9 mouse cellular contexts compared by ENCODE assay signal in the genomic region with DNA sequence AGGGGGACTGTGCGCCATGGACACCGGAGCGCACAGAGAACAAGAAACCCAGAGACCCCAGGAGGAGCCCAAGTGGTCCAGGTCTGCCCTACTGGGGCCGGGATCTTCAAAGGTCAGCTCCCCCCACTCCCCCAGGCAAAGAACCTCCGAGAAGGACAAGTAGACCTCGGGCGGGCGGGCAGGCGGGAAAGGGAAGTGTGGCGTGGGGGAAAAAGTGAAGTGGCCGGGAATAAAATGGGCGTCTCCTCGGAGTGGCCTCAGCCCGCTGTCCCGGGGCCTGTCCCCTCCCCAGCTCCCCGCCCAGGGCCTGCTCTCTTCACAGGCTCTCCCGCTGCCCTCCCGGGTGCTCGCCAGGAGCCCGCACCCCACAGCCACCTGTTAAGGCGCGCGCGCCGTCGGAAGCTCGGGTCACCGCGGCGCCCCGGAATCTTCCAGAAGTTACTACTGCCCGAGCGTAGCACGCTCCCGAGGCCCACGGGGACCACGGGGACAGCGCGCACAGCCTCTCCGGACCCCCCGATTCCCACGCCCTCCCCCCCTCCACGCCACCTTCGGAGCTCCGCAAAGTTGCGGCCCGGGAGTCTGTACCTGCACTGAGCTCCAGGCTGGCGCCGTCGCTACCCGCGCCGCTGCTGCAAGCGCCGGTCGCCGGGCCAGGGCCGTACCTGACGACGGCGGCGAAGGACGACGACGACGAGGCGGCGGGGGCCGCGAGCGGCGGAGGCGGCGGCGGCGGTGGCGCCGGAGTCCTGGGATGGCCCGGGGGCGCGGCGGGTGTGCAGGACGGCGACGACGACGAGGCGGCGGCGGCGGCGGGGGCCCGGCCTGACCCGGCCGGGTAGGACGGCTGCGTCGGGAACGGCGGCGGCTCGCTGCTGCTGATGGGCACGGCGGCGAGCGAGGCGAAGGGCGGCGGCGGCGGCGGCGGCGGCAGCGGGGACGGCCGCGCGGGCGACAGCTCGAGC. TPM values are rescaled to one million over a fixed set of nuclear protein-coding genes. Genes with fewer than 3 reads are reported as not detected.
DNase-seq lines count a peak whose midpoint lies in the region; ATAC-seq and TF ChIP-seq lines count a peak whose summit lies in the region.
"Had no signal": no experiment of that assay in that cellular context is flagged by ENCODE, and none has a peak within 500 bp of the region (broad histone marks: within the 10 kb centered on the region; RNA-seq: fewer than 3 reads in every experiment).

No protein-coding gene starts in this region.

- peaks cover 5% of the 10 kb centered on the region for H3K27me3 ChIP-seq in Patski
- peaks cover 21% of the 10 kb centered on the region for H3K27me3 ChIP-seq in embryonic facial prominence, embryonic 15.5 days
- peaks cover 10% of the 10 kb centered on the region for H3K27me3 ChIP-seq in hindbrain, embryonic 12.5 days
- peaks cover 40% of the 10 kb centered on the region for H3K27me3 ChIP-seq in liver, postnatal 0 days (ENCODE audit: insufficient read depth, low read length)
- no peaks in the 10 kb centered on the region; the same call in 1 of the 2 replicates for H3K27me3 ChIP-seq in splenic B cell, adult 2 months (ENCODE audit: control insufficient read depth, insufficient read depth, low read length, poor library complexity, severe bottlenecking)

- H3K9me3 ChIP-seq in embryonic facial prominence, embryonic 15.5 days (replicated peaks): no peaks in the 10 kb centered on the region
- H3K9me3 ChIP-seq in hindbrain, embryonic 12.5 days (replicated peaks): no peaks in the 10 kb centered on the region
- no peaks in the 10 kb centered on the region for H3K9me3 ChIP-seq in liver, postnatal 0 days (ENCODE audit: low read length)

- peak overlapping the region; percentile 94 for H3K4me2 ChIP-seq in embryonic facial prominence, embryonic 15.5 days (replicated peaks)
- H3K4me2 ChIP-seq in hindbrain, embryonic 12.5 days (replicated peaks): peak overlapping the region; percentile 80
- peak overlapping the region; percentile 91 for H3K4me2 ChIP-seq in liver, postnatal 0 days (ENCODE audit: low read depth, low read length)

- in situ Hi-C loops in Patski (cut with MboI; ENCODE audit: low pct_unique_long_range_greater_than_20kb): no loop called here

- H3K27ac ChIP-seq in embryonic facial prominence, embryonic 15.5 days (replicated peaks): no peak overlapping the region
- H3K27ac ChIP-seq in hindbrain, embryonic 12.5 days: peak overlapping the region; percentile 75
- H3K27ac ChIP-seq in liver, postnatal 0 days (ENCODE audit: low read depth): no peak overlapping the region

- peak; percentile 17 for DNase-seq in gastrocnemius, postnatal 14 days
- DNase-seq in gastrocnemius, postnatal 36 days: no peak
- no peak for DNase-seq in Patski (ENCODE audit: low read depth, low spot score)
- peak; percentile 38 for DNase-seq in liver, postnatal 0 days
- peak; percentile 21 for DNase-seq in splenic B cell, adult 2 months (ENCODE audit: low read depth, low spot score)
- DNase-seq in frontal cortex, adult 2 months (ENCODE audit: extremely low spot score in 1 of 2, low spot score in 1 of 2): no peak

- H3K36me3 ChIP-seq in embryonic facial prominence, embryonic 15.5 days: no peaks in the 10 kb centered on the region
- no peaks in the 10 kb centered on the region for H3K36me3 ChIP-seq in hindbrain, embryonic 12.5 days
- H3K36me3 ChIP-seq in liver, postnatal 0 days (replicated peaks; ENCODE audit: insufficient read depth, low read length): no peaks in the 10 kb centered on the region
- H3K36me3 ChIP-seq in splenic B cell, adult 2 months (ENCODE audit: control insufficient read depth, insufficient read depth, low read length, poor library complexity, severe bottlenecking): no peaks in the 10 kb centered on the region

- 2% methylated on average over 75 of the region's 121 CpGs for WGBS in embryonic facial prominence, embryonic 15.5 days
- WGBS in hindbrain, embryonic 12.5 days: 2% methylated on average over 67 of the region's 121 CpGs
- WGBS in liver, postnatal 0 days (ENCODE audit: insufficient replicate concordance): 2% methylated on average over 58 of the region's 121 CpGs

- POLR2A ChIA-PET in Patski (lab: Charles Lee): no interaction called here

- H3K9ac ChIP-seq in embryonic facial prominence, embryonic 15.5 days: peak overlapping the region; percentile 44
- H3K9ac ChIP-seq in hindbrain, embryonic 12.5 days: peak overlapping the region; percentile 85
- peak overlapping the region; percentile 22; the same call in 1 of the 2 replicates for H3K9ac ChIP-seq in liver, postnatal 0 days (replicated peaks)

- peaks cover 12% of the 10 kb centered on the region for H3K4me1 ChIP-seq in embryonic facial prominence, embryonic 15.5 days
- peaks cover 14% of the 10 kb centered on the region; the same call in 1 of the 2 replicates for H3K4me1 ChIP-seq in hindbrain, embryonic 12.5 days
- H3K4me1 ChIP-seq in liver, postnatal 0 days (ENCODE audit: insufficient read depth): no peaks in the 10 kb centered on the region

- CTCF ChIA-PET in Patski (lab: Charles Lee): no interaction called here

- TF ChIP-seq EP300 in liver, postnatal 0 days (IDR thresholded peaks at IDR 0.05; ENCODE audit: low read depth): no peak

- no peak for TF ChIP-seq CTCF in Patski (IDR thresholded peaks at IDR 0.05)
- TF ChIP-seq CTCF in liver, postnatal 0 days (IDR thresholded peaks at IDR 0.05; ENCODE audit: low read depth): no peak

- peak; percentile 9 for ATAC-seq in Patski
- peak; percentile 45 for ATAC-seq in embryonic facial prominence, embryonic 15.5 days (ENCODE audit: insufficient number of reproducible peaks, low FRiP score, low TSS enrichment, low read depth)
- ATAC-seq in hindbrain, embryonic 12.5 days (ENCODE audit: low FRiP score): peak; percentile 38
- ATAC-seq in liver, postnatal 0 days: peak; percentile 27; the same call in 1 of the 2 replicates

- intact Hi-C loops in gastrocnemius, postnatal 14 days (cut with DNase I; ENCODE audit: low total_unique reads): no loop called here
- intact Hi-C loops in gastrocnemius, postnatal 36 days (cut with DNase I): no loop called here

- peak overlapping the region; percentile 67 for H3K4me3 ChIP-seq in embryonic facial prominence, embryonic 15.5 days (replicated peaks)
- peak overlapping the region; percentile 74 for H3K4me3 ChIP-seq in hindbrain, embryonic 12.5 days
- peak overlapping the region; percentile 60 for H3K4me3 ChIP-seq in liver, postnatal 0 days (ENCODE audit: low read depth, low read length)

RNA-seq across cellular contexts. Expression of a gene that starts 1.4 kb away (rescaled TPM):
- total RNA-seq in gastrocnemius, postnatal 14 days (2021): under 1 TPM; 0.82 to 0.97 TPM
- total RNA-seq in gastrocnemius, postnatal 36 days (2021): under 1 TPM; 0.15 to 0.33 TPM
- 1.1 TPM for polyA plus RNA-seq in Patski (2021)
- polyA plus RNA-seq in embryonic facial prominence, embryonic 15.5 days (2015; fragmentation: Nextera tagmentation; extraction: Ambion mirVana): 2.6 and 2.7 TPM in 2 replicates
- 9.6 and 10.3 TPM in 2 replicates for polyA plus RNA-seq in hindbrain, embryonic 12.5 days (2016; fragmentation: Nextera tagmentation; extraction: Ambion mirVana)
- 0.18 and 0.25 TPM in 2 replicates for polyA plus RNA-seq in liver, postnatal 0 days (2015; fragmentation: Nextera tagmentation; extraction: Ambion mirVana)
- polyA plus RNA-seq in frontal cortex, adult 2 months (2012; rRNA removed): 3.8 TPM in 2 replicates
- total RNA-seq: MEL had no signal

Comparison
In these comparisons a context has a peak if more than half of its experiments do, and no peak if none do; other contexts are left out.
1. DNase-seq: peak in gastrocnemius, postnatal 14 days (single experiment), liver, postnatal 0 days (single experiment) and splenic B cell, adult 2 months (single experiment); none in gastrocnemius, postnatal 36 days (0 of 2), Patski (single experiment) and frontal cortex, adult 2 months (0 of 2).
2. H3K9ac ChIP-seq: peak in every context shown above with its lines; median percentile 85 in hindbrain, embryonic 12.5 days; 44 in embryonic facial prominence, embryonic 15.5 days; 22 in liver, postnatal 0 days.
3. Peak in every context shown above with its lines, with median percentiles within 50 percentile points of each other: ATAC-seq, H3K4me2 ChIP-seq and H3K4me3 ChIP-seq.